Mouse (Mus musculus): ENCODE results near the gene Gzma. TPM values are rescaled to one million over a fixed set of nuclear protein-coding genes. Genes with fewer than 3 reads are reported as not detected.

The Gzma gene
- 0.19 TPM in 1 of 2 replicates, not detected in the other for polyA plus RNA-seq (2012; rRNA removed)

GRCm38 (mm10) chr13:113100879-113101278 is at the start of gene Gzma:
Gene Gzma (minus strand): TSS chr13:113100981.

DNA sequence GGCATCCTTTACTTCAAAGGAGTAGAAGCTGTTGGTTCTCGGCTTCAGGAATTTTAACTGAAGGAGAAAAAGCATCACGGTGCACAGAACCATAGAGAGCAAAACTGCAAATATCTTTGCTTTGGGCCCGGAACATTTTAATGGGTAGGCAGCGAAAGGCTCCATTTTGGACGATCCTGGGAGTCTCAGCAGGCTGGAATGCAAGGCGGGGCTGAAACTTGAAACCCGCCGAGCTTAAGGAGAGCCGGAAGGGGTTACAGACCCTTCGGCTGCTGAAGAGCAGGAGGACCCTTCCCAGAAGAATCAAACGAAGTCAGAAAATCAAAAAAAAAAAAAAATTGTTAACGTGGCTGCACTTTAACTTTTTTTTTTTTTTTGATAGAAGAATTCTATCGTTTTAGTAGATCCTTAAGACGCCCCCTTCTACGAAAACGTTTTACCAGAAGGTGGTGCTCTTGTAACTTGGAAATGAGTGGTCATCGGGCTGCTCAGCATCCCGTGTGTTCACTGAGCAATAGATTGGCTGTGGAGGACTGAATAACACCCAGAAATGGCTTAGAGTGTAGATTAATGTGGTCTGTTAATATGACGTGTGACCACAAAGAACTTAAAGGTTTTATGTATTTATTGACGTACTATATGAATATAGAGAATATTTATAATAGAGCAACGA is 54.4 kb downstream of the Gzma start, which contains the start of gene Gpx8:
Gene Gpx8 (minus strand): TSS at position 200 of the 673 bp plus-strand sequence.

Other genes with a start within 250 kb of the Gzma start
- 3.6 and 4.5 TPM in 2 replicates for gene Mtrex, start 173.6 kb downstream of the Gzma start, polyA plus RNA-seq (2012; rRNA removed)
- 3.4 and 4.3 TPM in 2 replicates for gene Dhx29, start 173.5 kb downstream of the Gzma start, polyA plus RNA-seq (2012; rRNA removed)
- 56.9 and 58.4 TPM in 2 replicates for gene Ccno, start 113.2 kb downstream of the Gzma start, polyA plus RNA-seq (2012; rRNA removed)
- 0.21 and 0.39 TPM in 2 replicates for gene Mcidas, start 107.1 kb downstream of the Gzma start, polyA plus RNA-seq (2012; rRNA removed)
- gene Cdc20b, start 65.9 kb downstream of the Gzma start, polyA plus RNA-seq (2012; rRNA removed): 0.16 and 0.31 TPM in 2 replicates
- gene Gpx8, start 54.6 kb downstream of the Gzma start, polyA plus RNA-seq (2012; rRNA removed): 4.3 and 6.0 TPM in 2 replicates
- 1.0 and 1.2 TPM in 2 replicates for gene Esm1, start 108.7 kb upstream of the Gzma start, polyA plus RNA-seq (2012; rRNA removed)
- gene Gzmk, start 124.9 kb upstream of the Gzma start, polyA plus RNA-seq (2012; rRNA removed): not detected in 2 replicates
- gene BC067074, start 192.2 kb upstream of the Gzma start, polyA plus RNA-seq (2012; rRNA removed): 2.8 and 3.7 TPM in 2 replicates

Data from ovary, adult 2 months (tissue).